Mouse (Mus musculus) layer of hippocampus, adult 8-10 months (tissue): Measurements from ENCODE around the gene Gm9970. TPM values are rescaled to one million over a fixed set of nuclear protein-coding genes. Genes with fewer than 3 reads are reported as not detected.
A peak's percentile ranks its signal among the peaks of the same experiment; 100 is the strongest.
"Not testable (repeated sequence)": the region's sequence is repeated elsewhere in the genome, so short reads cannot be mapped to it uniquely, and the experiment has no call there.

Experiments used
- DNase-seq, 2 experiments: peaks; one replicate each; pipeline ENCODE4 v3.0.0; 2022; ENCODE audit warnings: low spot score in 2 of 2
- total RNA-seq, 4 experiments: library from RNA; stranded (reverse); gene quantifications; 2 replicates each; pipeline ENCODE4 v1.2.4; 2022

Gm9970 gene
- total RNA-seq, 4 experiments from 2014 or later, result 0.85 TPM; not detected in 3

DNA sequence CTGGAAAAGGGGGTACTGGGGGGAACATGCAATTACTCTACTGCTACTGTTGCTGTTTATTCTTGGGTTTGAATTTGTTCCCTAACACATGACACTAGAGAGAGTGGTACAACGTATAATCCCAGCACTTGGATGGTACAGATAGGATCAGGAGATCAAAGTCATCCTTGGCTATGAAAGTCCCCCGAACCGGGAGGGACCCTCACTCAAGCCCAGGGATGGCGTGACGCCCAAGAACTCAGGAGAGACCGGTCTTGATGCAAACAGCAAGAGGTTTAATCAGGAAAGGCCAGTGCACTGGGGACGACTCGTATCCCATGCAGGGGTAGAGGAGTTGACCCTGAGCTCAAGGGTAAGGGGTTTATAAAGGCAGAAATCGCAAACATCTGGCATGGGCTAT, 18.3 kb downstream of the Gm9970 start:
- DNase-seq, result no peak

DNA sequence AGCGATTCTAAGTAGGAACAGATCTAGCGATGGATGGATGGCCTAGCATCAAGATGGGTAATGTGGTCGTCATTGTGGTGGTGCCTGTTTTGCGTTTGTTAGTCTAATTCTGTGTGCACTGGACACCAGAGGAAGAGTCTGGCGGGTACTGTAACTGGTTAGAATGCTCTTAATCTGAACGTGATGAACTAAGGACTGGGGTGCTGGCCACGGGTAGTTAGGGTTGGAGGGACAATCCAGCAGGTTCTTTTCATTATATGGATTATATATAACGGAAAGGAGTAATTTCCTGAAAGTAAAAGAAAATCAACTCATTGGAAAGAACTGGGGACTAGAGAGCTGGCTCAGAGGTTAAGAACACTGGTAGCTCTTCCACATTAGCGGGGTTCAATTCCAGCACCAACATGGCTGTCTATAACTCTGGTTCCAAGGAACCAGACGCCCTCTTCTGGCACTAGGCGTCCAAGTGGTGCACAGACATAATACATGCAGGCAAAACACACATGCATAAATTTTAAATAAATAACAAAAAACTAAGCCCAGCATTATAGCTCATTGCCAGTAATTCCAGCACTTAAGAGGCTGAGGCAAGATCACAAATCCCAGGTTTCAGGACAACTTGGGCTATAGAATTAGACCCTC, 19.6 kb downstream of the Gm9970 start:
- DNase-seq, result peak in 1 of 2 experiments; percentile 26

DNA sequence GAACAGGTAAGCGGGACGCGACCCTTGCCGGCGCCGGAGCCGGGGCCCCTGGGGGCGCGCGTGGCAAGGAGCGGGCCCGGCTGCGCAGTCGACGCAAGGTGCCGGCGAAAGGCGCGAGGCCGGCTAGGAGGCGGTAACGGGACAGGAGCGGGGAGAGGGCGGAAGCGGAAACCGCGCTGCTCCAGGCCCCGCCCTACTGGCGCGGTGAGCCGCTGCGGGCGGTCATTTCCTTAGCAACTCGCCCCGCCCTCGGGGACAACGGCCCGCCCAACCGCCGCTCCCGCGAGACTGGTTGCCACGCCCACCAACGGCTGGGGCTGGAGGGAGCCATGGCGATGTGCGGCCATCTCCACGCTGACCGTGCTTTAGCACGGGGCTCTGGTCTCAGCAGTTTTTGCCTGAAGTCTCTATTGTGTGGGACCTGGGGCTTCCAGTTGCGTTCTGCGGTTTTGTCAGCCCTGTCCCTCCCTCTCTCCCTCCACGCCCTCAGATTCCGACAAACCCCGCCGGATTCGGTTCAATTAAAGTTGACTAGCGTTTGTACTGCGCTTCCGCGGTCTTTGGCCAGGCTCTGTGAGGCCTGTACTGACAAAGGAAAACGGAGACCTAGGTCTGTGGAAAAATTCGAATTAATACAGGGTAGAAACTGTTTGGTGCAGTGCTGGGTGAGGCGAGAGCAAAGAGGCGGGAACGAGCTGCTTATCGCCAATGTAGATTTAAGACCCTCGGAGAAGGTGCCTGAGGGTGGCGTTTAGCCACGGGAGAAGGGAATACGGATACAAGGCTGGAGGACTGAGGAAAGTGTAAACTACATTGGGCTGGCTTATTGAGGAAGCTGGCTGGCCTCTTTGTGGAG, 20.4 kb downstream of the Gm9970 start, which contains the start of gene Ppm1g:
Ppm1g (minus strand) TSS at position 240 of the 856 bp plus-strand sequence.
- peak; percentile 91 to 95 for DNase-seq

DNA sequence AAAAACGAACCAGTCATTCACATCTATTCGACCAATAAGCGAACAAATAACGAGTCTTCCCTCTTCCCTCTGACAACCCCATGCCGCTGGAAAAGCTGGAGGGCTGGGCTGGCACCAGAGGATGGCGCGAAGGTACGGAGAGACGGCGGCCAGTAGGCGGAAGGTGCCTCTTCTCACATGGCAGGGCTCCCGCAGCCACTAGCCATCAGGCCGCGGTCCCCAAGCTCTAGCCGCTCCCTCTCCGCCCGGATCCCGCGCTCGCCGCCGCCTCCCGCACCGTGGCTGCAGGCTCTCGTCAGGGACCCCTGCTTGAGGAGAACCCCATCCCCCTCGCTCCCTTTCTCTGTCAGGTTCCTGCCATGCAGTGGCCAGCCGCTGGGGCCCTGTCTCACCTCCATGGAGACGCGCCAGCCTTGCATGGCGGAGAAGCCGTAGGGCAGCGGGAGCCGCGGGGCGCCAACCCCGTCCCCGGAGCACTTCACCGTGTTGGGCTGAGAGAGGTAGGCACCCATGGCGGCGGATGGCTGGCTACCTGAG, 21.1 kb downstream of the Gm9970 start:
- DNase-seq, result peak in 1 of 2 experiments; percentile 38

DNA sequence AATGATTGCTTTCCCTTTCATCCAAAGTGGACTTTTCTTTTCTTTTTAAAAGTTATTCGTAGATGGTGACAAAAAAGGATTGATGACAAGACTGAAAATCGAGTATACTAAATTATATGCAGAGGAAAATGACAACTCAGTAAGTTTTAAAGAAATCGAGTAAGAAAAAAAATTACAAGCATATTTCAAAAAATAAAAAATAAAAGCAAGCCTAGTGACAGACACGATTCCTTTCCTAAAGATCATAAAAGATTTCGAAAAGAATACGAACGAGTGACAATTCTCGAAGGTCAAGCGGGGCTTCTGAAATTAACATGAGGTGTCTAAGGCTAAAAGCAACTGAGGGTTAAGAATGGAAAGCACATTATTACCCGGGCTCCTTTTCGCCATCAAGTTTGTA, 21.6 kb downstream of the Gm9970 start:
- DNase-seq, result no peak

DNA sequence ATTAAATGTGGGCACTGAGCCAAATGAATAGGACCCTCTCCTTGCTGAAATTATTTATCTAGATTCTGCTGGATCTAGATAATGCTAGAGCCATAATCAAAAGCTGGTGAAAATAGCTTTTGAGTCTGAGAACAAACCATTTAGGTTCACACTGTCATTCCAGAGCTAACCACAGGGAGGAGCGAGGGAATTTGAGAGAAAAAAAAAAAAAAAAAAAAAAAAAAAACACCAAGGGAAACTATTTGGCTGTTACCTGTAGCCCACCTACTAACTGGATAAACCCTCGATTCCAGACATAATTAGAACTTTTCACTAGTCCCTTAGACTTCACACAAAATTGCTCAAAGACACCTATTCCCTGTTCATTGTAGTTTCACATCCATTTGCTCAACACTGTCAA, 22.0 kb downstream of the Gm9970 start:
- DNase-seq, result no peak

DNA sequence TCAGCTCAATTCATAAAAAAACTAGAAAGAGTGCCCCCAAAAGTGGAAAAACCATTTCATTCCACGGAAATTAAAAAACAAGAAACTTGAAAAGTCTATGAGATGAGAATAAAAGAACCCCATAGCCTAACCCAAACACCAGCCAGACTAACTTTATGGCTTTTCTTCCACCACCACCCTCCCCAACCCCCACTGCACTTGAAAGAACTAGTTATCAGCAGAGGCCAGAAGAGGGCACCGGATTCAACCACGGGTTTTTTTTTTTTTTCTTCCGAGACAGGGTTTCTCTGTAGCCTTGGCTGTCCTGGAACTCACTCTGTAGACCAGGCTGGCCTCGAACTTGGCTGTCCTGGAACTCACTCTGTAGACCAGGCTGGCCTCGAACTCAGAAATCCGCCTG, 22.7 kb downstream of the Gm9970 start:
- no peak for DNase-seq

DNA sequence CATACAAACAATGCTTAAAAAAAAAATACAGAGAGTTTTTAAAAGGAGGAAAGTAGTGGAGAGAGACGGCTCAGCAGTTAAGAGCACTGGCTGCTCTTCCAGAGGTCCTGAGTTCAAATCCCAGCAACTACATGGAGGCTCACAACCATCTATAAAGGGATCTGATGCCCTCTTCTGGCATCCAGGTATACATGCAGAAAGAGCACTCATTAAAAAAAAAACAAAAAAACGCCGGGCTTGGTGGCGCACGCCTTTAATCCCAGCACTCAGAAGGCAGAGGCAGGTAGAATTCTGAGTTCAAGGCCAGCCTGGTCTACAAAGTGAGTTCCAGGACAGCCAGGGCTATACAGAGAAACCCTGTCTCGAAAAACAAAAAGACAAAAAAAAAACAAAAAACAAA, 24.5 kb downstream of the Gm9970 start:
- not testable (repeated sequence) for DNase-seq

DNA sequence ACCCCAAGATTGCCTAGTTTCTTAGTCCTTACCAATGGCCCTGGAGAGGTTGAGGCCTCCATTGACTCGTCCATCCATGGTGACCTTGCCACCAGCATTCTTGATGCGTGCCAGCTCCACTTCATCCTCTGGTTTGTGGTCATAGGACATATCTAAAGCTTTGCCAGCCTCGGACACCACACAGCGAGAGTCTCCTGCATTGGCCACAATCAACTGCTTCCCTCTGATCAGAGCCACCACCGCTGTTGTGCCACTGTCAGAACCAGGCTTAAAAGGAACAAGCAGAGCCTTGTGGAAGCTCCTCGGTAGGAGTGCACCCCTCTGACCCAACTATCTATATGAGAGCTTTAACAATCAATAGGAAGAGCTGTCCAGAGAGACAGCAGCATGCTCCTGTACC, 36.6 kb downstream of the Gm9970 start:
- no peak for DNase-seq

DNA sequence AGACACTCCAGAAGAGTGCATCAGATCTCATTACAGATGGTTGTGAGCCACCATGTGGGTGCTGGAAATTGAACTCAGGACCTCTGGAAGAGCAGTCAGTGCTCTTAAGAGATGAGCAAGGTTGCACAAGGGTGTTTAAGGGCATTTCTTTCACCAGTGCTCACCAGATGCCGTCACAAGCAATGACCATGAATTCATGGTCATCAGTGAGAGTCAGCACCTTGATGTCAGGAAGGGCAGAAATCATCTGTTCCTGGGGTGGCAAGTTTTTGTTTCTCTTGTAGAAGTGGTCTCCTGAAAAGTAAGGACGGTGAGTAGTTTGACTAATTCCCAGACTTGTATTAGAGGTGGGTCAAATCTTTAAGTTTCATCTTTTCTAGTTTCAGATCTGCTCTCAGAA, 37.2 kb downstream of the Gm9970 start:
- DNase-seq, result no peak

DNA sequence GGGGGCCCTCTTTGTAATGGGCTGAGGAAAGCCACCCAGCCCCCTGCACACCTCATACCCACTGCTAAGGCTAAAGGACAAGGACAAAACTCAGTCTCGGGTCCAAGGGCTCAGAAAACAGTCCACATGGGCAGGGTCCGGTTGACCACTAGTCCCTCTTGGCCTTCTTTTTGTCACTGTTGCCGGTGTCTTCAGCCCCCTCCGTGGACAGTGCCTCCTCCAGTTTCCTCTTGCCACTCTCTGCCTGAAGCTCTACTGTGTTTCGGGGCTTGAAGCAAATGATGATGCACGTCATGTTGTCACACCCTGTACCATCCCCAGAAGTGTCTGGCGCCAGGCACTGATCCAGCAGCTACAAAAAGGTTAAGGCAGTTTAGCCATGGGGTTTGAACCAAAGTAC, 38.1 kb downstream of the Gm9970 start:
- no peak for DNase-seq

DNA sequence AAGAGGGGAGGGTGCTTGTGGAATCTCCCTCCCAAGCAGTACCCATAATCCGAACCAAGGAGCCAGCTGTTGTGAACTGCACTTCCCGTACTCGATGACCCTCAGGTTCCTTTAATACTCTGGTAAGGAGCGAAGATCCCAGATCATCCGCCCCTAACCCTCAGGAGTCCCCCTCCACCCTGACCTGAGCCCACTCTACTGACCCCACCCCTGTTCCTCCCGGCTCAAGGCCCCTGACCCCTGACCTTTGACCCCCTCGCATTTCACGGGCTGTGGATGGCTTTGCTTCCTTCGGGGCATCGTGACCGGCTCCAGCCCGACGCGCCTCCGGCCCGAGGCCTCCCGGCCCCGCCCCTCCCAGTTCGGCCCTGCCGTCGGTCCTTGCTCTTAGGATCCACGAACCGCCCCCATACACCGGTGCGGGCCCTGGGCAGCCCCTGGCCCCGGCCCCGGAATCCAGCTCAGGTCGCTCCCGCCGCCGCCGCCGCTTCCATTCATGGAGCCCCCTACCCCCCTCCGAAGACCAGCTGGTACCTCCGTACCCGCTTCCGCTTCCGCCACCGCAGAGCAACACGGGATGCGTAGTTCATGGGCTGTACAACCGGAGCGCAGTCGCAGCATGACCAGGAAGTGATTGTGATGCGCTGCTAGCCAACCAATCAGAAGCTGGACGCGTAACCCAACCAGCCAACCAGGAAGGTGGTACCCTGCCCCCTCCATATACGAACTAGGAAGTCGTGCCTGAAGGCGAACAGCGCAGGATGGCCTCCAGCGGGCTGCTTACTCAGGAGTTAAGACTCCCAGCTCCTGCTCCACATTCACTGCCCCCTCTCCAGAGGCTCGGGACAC, 39.1 kb downstream of the Gm9970 start, which contains the start of gene Zfp513:
Zfp513 (minus strand) TSS at position 562 of the 849 bp plus-strand sequence.
- peak; percentile 98 to 99 for DNase-seq

DNA sequence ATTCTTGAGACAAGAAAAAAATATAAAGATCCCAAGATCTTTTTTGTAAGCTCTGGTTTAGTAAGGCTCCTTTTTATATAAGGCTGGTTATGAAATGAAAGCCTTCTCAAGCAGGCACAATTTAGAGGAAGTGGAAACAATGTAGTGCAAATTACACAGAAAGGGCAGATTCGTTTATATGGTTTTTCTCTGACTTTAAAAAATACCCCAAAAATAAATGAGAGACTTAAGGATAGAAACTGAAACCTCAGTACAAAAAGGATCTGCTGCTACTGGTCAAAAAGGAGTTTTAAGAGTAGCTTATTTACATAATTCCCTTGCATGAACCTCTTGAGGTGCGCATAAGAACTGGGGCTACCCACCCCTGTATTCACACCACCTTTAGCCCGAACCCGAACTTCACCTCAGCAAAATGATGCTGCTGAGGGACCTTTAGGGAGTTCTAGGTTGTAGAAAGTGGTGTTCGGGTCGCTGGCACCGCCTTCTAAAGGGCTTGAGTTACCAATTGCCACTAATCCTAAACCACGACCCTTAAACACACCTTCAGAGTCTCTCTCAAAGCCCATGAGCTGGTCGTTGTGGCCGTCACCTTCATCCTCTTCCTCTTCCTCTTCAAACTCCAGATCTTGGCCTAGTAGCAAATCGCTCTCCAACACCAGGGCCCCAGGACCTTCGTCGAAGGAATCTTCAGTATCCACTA, 39.8 kb downstream of the Gm9970 start:
- DNase-seq, result no peak

DNA sequence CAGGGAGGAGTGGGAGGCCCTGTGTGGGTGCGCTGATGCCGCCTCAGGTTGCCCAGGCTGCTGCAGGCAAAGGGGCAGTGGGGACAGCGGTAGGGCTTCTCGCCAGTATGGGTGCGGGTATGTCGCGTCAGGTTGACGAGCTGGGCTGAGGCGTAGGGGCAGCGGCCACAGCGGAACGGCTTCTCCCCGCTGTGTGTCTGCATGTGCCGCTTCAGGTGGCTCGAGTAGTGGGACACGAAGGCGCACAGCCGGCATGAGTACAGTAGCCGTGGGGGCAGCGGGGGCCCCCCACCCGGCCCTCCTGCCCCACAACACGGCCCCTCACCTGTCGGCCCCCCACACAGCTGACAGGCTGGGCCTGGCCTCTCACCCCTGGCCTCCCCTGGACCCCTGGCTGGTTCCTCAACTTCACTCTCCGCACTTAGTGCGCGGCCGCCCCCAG, 40.7 kb downstream of the Gm9970 start:
- DNase-seq, result no peak

DNA sequence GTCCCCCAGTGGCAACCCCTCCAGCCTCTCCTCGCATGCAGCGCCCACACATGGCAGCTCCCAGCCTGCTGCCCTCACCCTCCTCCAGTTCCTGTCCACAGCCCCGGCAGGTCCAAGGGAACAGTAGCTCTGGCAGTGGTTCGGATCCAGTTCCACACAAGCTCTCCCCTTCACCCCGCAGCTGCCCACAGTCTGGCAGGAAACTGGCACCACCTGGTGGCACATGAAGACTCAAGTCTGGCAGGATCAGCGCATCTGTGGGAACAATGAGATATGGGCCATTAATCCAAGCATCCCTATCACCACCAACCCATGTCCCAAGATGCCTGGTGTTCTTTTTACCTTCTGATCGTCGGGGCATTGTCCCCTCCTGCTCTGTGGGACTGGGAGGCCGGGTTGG, 41.1 kb downstream of the Gm9970 start:
- no peak for DNase-seq

DNA sequence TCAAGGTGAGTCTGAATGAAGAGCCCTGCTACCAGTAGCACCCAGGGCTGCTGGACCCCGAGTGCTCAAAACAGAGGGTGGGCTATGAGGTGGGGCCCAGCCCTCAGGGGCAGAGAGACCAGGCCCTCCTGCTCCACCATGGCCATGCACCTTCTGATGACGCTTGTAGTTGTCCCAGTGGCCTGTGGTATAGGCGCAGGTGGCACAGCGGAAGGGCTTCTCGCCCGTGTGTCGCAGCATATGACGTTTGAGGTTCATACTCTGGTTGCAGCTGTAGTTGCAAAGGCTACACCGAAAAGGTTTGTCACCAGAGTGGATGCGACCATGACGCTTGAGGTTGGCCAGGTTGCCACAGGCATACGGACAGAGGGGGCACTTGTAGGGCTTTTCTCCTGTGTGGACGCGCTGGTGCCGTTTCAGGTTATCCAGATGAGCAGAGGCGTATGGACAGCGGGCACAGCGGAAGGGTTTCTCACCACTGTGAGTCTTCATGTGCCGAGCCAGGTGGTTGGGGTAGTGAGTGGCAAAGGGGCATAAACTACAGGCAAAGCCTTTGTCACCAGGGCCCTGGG, 41.6 kb downstream of the Gm9970 start:
- DNase-seq, result no peak

DNA sequence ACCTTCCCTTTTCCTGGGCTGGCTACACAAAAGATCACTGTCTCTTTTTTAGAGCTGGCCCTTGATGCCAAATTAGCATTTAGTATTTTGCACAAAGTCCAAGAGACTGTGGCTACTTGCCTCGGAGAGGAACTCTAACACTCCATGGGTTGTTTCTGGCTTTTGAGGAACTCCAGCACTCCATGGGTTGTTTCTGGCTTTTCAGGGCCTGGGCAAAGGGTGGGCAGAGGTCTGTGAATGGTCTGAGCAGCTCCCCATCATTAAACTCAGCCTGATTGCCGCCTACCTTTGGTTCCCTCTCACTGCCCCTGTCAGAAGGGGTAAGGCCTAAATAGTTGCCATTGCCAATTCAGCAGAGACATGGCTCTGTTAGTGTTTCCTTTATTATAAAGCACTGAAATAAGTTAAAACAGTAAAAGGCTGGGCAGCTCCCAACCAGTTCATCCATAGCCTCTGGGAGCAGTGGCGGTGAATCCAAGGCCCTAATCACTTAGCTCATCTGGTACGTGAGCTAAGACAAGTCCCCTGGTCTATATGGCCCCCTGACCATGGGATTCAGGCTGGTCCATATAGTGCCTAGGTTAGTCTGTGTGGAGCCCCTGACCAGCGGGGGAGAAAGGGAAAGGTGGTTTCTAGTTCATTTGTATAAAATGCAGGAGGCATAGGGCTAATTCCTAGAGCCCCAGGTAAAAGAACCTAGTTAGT, 42.3 kb downstream of the Gm9970 start:
- no peak for DNase-seq

DNA sequence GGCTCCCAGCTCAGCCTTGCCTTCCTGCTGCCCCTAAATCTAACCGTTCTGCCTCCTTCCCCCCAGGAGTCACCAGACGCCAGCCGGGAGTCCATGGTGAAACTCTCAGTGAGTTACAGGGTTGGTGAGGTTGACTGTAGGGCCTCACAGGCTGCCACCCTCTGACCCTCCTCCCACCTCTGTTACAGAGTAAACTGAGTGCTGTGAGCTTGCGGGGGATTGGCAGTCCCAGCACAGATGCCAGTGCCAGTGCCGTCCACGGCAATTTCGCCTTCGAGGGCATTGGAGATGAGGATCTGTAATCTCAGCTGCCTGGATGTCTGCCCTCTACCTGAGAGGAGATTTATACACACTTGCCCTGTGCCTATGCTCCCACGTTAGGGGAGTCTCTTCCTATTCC, 42.9 kb downstream of the Gm9970 start:
- no peak for DNase-seq

DNA sequence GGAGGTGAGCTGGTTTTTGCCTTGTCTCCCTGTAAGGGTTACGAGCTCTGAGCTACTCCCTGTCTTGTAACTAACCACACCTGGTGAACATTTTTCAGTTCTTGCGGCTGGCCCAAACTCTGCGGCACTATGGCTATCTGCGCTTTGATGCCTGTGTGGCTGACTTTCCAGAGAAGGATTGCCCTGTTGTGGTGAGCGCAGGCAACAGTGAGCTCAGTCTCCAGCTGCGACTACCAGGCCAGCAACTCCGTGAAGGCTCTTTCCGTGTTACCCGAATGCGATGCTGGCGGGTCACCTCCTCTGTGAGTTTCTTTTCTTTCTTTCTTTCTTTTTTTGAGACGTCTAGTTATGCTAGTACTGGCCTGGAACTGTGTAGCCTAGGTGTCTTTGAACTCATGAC, 44.0 kb downstream of the Gm9970 start:
- DNase-seq, result no peak

DNA sequence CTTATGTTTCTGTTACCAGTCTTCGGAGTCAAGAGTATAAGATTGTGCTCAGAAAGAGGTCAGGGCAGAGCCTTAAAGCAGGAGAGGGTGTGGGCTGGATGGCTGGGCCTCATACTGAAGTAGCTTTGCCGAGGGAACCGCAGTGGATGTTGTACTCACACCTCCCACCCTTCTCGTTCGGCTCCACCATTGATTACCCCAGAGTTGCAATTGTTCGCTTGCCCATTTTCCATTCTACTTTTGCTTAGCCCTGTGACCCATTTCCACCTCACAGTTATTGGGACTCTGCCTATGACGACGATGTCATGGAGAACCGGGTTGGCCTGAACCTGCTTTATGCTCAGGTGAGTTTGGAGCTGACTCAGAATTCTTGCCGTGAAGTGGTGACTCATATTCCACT, 44.8 kb downstream of the Gm9970 start:
- no peak for DNase-seq
